14 mouse cellular contexts compared by ENCODE assay signal in the genomic region with DNA sequence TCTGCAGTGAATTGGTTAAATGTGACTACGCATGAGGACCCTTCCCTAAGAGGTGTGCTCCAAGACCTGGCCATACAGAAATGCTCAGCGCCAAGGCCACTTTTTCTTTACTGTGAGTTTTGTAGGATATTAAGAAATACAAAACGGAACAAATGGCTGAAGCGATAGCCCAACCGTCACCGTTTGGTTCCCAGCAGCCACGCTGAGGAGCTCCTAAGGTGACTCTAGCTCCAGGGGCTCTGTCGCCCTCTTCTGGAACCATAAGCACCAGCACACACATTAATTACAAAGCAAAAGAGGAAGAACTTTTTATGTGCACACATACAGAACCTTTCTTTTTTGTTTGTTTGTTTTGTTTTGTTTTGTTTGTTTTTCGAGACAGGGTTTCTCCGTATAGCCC. TPM values are rescaled to one million over a fixed set of nuclear protein-coding genes. Genes with fewer than 3 reads are reported as not detected.
DNase-seq lines count a peak whose midpoint lies in the region; ATAC-seq and TF ChIP-seq lines count a peak whose summit lies in the region.
"Had no signal": no experiment of that assay in that cellular context is flagged by ENCODE, and none has a peak within 500 bp of the region (broad histone marks: within the 10 kb centered on the region; RNA-seq: fewer than 3 reads in every experiment).

No protein-coding gene starts in this region.

- no peaks in the 10 kb centered on the region for H3K36me3 ChIP-seq in hindbrain, embryonic 12.5 days
- H3K36me3 ChIP-seq: hindbrain, embryonic 13.5 days; kidney, embryonic 15.5 days; limb, embryonic 10.5 days; lung, embryonic 15.5 days had no signal

- TF ChIP-seq CTCF in cerebellum, adult 2 months (IDR thresholded peaks at IDR 0.05; ENCODE audit: borderline replicate concordance, insufficient read depth, low read depth, low read length) = peak; percentile 21; the same call in 1 of the 2 replicates
- peak; percentile 4; the same call in 1 of the 2 replicates for TF ChIP-seq CTCF in left cerebral cortex, adult 2 months (IDR thresholded peaks at IDR 0.05)

- WGBS in cerebellum, adult 2 months = 93% methylated on average over 10 of the region's 10 CpGs
- 81% methylated on average over 10 of the region's 10 CpGs for WGBS in hindbrain, embryonic 12.5 days

- ATAC-seq in erythroid progenitor cell, adult 5-6 weeks (replicated peaks; ENCODE audit: low FRiP score, poor library complexity, severe bottlenecking) = peak; percentile 57; the same call in 1 of the 2 replicates
- ATAC-seq in hindbrain, embryonic 12.5 days (ENCODE audit: low FRiP score) = no peak

- no peak overlapping the region for H3K4me3 ChIP-seq in cerebellum, adult 2 months (replicated peaks; ENCODE audit: insufficient read depth, low read depth, low read length)
- H3K4me3 ChIP-seq in left cerebral cortex, adult 2 months = no peak overlapping the region
- no peak overlapping the region for H3K4me3 ChIP-seq in hindbrain, embryonic 12.5 days
- H3K4me3 ChIP-seq: hindbrain, embryonic 13.5 days; kidney, embryonic 15.5 days; limb, embryonic 10.5 days; lung, embryonic 15.5 days had no signal

- H3K4me1 ChIP-seq in cerebellum, adult 2 months (ENCODE audit: control insufficient read depth, insufficient read depth, low read length) = peaks cover 27% of the 10 kb centered on the region
- H3K4me1 ChIP-seq in hindbrain, embryonic 12.5 days = no peaks in the 10 kb centered on the region
- H3K4me1 ChIP-seq: hindbrain, embryonic 13.5 days; kidney, embryonic 15.5 days; limb, embryonic 10.5 days had no signal

- H3K9me3 ChIP-seq in hindbrain, embryonic 12.5 days (replicated peaks) = no peaks in the 10 kb centered on the region
- H3K9me3 ChIP-seq: hindbrain, embryonic 13.5 days; kidney, embryonic 15.5 days; limb, embryonic 10.5 days; lung, embryonic 15.5 days had no signal

- intact Hi-C loops in left cerebral cortex, adult 2 months (cut with DNase I) = no loop called here
- intact Hi-C loops in left cerebral cortex, postnatal 25 days (cut with DNase I) = no loop called here

- no peak for DNase-seq in cerebellum, adult 2 months
- DNase-seq in cerebellum, postnatal 36 days = no peak
- DNase-seq in left cerebral cortex, adult 2 months (ENCODE audit: extremely low spot score in 1 of 2, low spot score in 2 of 2) = no peak
- DNase-seq in left cerebral cortex, postnatal 25 days (ENCODE audit: low spot score in 2 of 2) = no peak
- peak; percentile 71 for DNase-seq in ES-CJ7 (ENCODE audit: low read depth, low spot score)
- no peak for DNase-seq in thymus, postnatal 0 days (ENCODE audit: low spot score)
- DNase-seq: right cerebral cortex, postnatal 25 days had no signal

- no peaks in the 10 kb centered on the region for H3K27me3 ChIP-seq in cerebellum, adult 2 months (ENCODE audit: control insufficient read depth, insufficient read depth, low read length)
- no peaks in the 10 kb centered on the region for H3K27me3 ChIP-seq in hindbrain, embryonic 12.5 days
- H3K27me3 ChIP-seq: hindbrain, embryonic 13.5 days; kidney, embryonic 15.5 days; lung, embryonic 15.5 days had no signal

- H3K9ac ChIP-seq in hindbrain, embryonic 12.5 days = no peak overlapping the region
- H3K9ac ChIP-seq: hindbrain, embryonic 13.5 days; kidney, embryonic 15.5 days; lung, embryonic 15.5 days had no signal

- no peak for TF ChIP-seq POLR2A in cerebellum, adult 2 months (IDR thresholded peaks at IDR 0.05; ENCODE audit: borderline replicate concordance, insufficient read depth, low read length)

- no peak overlapping the region for H3K4me2 ChIP-seq in hindbrain, embryonic 12.5 days (replicated peaks)
- H3K4me2 ChIP-seq: hindbrain, embryonic 13.5 days; kidney, embryonic 15.5 days; lung, embryonic 15.5 days; midbrain, embryonic 11.5 days had no signal

- no peak overlapping the region for H3K27ac ChIP-seq in cerebellum, adult 2 months (ENCODE audit: insufficient read depth, low read length)
- H3K27ac ChIP-seq in left cerebral cortex, adult 2 months = no peak overlapping the region
- H3K27ac ChIP-seq in hindbrain, embryonic 12.5 days = no peak overlapping the region
- H3K27ac ChIP-seq: hindbrain, embryonic 13.5 days; kidney, embryonic 15.5 days; limb, embryonic 10.5 days; lung, embryonic 15.5 days had no signal

RNA-seq across cellular contexts. Expression of a gene that starts 33.7 kb away (rescaled TPM):
- polyA plus RNA-seq in cerebellum, adult 2 months (2012; rRNA removed) = 43.0 and 46.0 TPM in 2 replicates
- 10 to 100 TPM; 43.3 to 47.2 TPM for total RNA-seq in left cerebral cortex, adult 2 months (2021)
- 10 to 100 TPM; 38.6 to 39.2 TPM for total RNA-seq in left cerebral cortex, postnatal 25 days (2021)
- total RNA-seq in erythroid progenitor cell, adult 5-6 weeks (2015; ENCODE audit: low replicate concordance) = 30.6 and 33.2 TPM in 2 replicates
- 62.5 and 78.7 TPM in 2 replicates for total RNA-seq in erythroid progenitor cell, adult 5-6 weeks (2017; ENCODE audit: low replicate concordance)
- polyA plus RNA-seq in hindbrain, embryonic 12.5 days (2016; fragmentation: Nextera tagmentation; extraction: Ambion mirVana) = 20.0 and 23.0 TPM in 2 replicates
- 9.7 and 12.7 TPM in 2 replicates for polyA plus RNA-seq in thymus, postnatal 0 days (2015; fragmentation: Nextera tagmentation; extraction: Ambion mirVana)

RNA-seq across cellular contexts. Expression of a gene that starts 38.2 kb away (rescaled TPM):
- 28.8 and 28.9 TPM in 2 replicates for polyA plus RNA-seq in cerebellum, adult 2 months (2012; rRNA removed)
- 10 to 100 TPM; 26.6 to 27.6 TPM for total RNA-seq in left cerebral cortex, adult 2 months (2021)
- 10 to 100 TPM; 27.5 to 29.3 TPM for total RNA-seq in left cerebral cortex, postnatal 25 days (2021)
- total RNA-seq in erythroid progenitor cell, adult 5-6 weeks (2015; ENCODE audit: low replicate concordance) = 8.6 and 17.2 TPM in 2 replicates
- total RNA-seq in erythroid progenitor cell, adult 5-6 weeks (2017; ENCODE audit: low replicate concordance) = 3.6 and 9.0 TPM in 2 replicates
- polyA plus RNA-seq in hindbrain, embryonic 12.5 days (2016; fragmentation: Nextera tagmentation; extraction: Ambion mirVana) = 35.8 and 36.2 TPM in 2 replicates
- 29.7 and 34.6 TPM in 2 replicates for polyA plus RNA-seq in thymus, postnatal 0 days (2015; fragmentation: Nextera tagmentation; extraction: Ambion mirVana)

RNA-seq across cellular contexts. Expression of a gene that starts 44.8 kb away (rescaled TPM):
- polyA plus RNA-seq in cerebellum, adult 2 months (2012; rRNA removed) = 44.7 and 46.3 TPM in 2 replicates
- total RNA-seq in left cerebral cortex, adult 2 months (2021) = 10 to 100 TPM; 33.2 to 33.8 TPM
- total RNA-seq in left cerebral cortex, postnatal 25 days (2021) = 10 to 100 TPM; 31.0 to 33.4 TPM
- total RNA-seq in erythroid progenitor cell, adult 5-6 weeks (2015; ENCODE audit: low replicate concordance) = 4.7 and 8.0 TPM in 2 replicates
- total RNA-seq in erythroid progenitor cell, adult 5-6 weeks (2017; ENCODE audit: low replicate concordance) = 13.9 and 21.3 TPM in 2 replicates
- polyA plus RNA-seq in hindbrain, embryonic 12.5 days (2016; fragmentation: Nextera tagmentation; extraction: Ambion mirVana) = 75.0 and 87.3 TPM in 2 replicates
- polyA plus RNA-seq in thymus, postnatal 0 days (2015; fragmentation: Nextera tagmentation; extraction: Ambion mirVana) = 74.9 and 77.4 TPM in 2 replicates
